Mouse (Mus musculus) frontal cortex, postnatal 25 days (tissue): Measurements from ENCODE around the gene Nae1.
"Not testable (repeated sequence)": the region's sequence is repeated elsewhere in the genome, so short reads cannot be mapped to it uniquely, and the experiment has no call there.

ENCODE experiments used
- DNase-seq, 2 experiments: peaks; one replicate each; pipeline ENCODE4 v3.0.0; 2022; ENCODE audit warnings: low spot score in 2 of 2

The Nae1 gene

GRCm38 (mm10) chr8:104533971-104534778 is at the start of gene Nae1, which contains the start of gene Car7:
Gene Nae1 (minus strand): TSS chr8:104534637.
Gene Car7 (plus strand): TSS chr8:104534689.
- peak; percentile 90 to 94 for DNase-seq

DNA sequence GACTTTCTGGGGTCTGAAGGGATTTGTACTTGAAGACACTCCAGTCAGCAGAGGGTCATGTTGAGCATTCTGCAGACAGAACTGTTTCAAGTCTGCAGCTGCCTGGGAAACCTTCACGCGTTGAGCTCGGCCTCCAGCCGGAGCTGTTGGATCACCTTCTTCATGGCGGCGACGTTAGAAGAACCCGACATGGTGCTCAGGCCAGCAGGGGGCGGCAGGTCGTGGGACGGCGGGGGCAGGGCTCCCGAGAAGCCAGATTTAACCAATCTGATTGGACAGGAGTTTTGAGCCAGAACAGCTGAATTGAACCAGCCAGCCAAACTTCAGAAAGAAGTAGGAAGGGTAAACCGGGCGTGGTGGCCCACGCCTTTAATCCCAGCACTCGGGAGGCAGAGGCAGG is 43.2 kb upstream of the Nae1 start:
- not testable (repeated sequence) for DNase-seq

DNA sequence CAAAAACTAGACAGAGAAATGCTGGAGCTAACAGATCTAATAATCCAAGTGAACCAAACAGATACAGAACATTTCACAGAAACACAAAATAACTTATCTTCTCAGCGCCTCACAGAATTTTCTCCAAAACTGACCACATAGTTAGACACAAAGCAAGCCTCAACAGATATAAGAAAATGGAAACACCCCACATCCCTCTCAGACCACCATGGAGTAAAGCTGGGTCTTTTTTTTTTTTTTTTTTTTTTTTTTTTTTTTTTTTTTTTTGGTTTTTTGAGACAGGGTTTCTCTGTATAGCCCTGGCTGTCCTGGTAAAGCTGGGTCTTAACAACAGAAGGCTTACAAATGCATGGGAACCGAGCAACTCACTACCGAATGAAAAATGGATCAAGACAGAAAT is 42.4 kb upstream of the Nae1 start:
- DNase-seq = no peak

- DNase-seq = peak; percentile 76 to 81
These were observed 36.3 kb upstream of the Nae1 start for GRCm38 (mm10) chr8:104570436-104571343.

- DNase-seq = no peak
These were observed 35.1 kb upstream of the Nae1 start for GRCm38 (mm10) chr8:104569559-104569958.

GRCm38 (mm10) chr8:104565457-104565798 is 31.0 kb upstream of the Nae1 start:
- no peak for DNase-seq

DNA sequence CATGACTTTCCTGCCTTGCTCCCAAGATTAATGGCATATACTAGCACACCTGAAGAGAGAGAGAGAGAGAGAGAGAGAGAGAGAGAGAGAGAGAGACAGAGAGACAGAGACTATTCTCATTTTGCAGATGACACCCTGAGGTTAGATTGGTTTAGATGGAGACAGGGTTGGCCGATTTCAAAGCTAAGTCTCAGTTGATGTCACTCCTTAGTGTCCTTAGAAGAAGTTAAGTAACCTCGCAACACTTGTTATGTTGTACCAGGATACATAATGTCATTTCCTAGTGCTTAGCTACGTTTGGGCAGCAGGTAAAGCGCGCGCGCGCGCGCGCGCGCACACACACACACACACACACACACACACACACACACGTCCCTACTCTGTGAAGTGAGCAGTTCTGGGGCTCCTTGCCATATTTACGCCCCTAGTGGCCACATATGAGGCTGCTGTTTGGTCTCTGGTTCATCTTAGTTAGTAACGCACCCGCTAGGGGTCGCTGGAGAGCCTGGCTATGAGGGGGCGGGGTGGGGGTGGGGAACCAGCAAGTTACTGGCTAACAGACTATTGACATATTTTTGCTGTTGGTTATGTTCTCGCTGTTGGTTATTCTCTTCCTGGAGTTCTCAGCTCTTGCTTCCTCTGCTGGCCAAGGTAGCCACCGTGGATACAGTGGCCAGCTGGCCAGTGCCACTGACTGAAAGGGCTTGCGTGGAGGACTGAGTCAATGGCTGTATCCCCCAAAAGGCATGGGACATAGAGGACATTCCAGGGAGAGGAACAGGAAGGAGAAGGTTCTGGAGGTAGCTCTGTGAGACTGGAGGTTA is 30.4 kb upstream of the Nae1 start:
- peak; percentile 55 to 73 for DNase-seq

DNA sequence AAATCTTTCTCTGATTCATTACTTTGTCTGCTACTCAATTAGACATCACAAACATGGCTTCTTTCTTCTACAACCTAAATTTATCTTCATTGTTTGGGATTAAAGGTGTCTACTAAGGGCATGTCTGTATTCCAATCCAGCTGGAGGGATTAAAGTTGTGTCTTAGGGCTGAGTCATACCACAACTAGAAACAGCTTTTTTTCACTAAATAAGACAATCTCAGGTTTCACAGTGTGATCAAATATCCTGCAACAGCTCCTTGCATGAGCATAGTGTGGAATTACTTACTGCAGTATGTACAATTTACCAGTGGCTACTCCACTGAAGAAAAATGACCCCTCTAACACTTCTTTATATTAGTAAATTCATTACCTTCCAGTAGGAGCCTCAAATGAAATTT is 26.3 kb upstream of the Nae1 start:
- DNase-seq = no peak

DNA sequence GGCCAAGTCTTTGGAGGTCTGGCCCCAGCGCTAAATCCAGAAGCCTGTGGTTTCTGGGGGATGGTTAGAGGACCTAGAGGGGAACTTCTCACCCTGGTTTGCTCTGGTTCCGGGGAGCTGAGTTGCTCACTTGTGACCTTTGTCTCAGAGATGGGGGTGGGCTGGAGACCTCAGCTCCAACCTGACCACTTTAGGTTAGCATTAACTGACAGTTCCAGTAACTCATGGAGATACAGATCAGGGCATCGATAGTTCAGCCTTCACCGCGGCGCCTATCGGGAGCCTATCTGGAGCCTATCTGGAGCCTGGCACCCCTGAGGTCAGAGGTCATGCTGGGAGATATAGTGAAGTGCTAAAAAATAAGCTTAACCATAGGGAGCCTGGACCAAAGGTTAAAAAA is 22.8 kb upstream of the Nae1 start:
- no peak for DNase-seq

DNA sequence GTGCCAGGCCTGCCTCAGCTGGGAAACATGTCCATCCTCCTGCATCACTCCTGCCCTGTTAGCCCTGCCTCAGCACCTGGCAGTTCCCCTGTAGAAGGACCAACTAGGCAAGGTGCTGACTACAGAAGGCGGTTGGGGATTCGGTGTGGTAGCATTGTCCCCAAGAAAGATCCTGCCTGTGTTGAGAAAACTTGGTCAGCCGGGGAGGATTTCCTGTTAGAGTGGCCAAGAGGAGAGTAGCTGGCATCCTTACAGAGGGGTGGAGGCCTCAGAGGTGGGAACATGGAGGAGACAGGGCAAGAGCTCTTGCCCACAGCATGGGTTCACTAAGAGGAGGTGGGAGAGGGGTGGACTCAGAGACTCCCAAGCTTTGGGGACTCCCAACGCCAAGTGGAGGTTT is 20.8 kb upstream of the Nae1 start:
- DNase-seq = no peak

GRCm38 (mm10) chr8:104543440-104544045 is 9.1 kb upstream of the Nae1 start:
- DNase-seq = no peak

GRCm38 (mm10) chr8:104542160-104542559 is 7.7 kb upstream of the Nae1 start:
- DNase-seq = peak; percentile 44 to 64

GRCm38 (mm10) chr8:104541515-104541880 is 7.1 kb upstream of the Nae1 start:
- no peak for DNase-seq

- no peak for DNase-seq
These were observed 6.5 kb upstream of the Nae1 start for GRCm38 (mm10) chr8:104540710-104541514.

DNA sequence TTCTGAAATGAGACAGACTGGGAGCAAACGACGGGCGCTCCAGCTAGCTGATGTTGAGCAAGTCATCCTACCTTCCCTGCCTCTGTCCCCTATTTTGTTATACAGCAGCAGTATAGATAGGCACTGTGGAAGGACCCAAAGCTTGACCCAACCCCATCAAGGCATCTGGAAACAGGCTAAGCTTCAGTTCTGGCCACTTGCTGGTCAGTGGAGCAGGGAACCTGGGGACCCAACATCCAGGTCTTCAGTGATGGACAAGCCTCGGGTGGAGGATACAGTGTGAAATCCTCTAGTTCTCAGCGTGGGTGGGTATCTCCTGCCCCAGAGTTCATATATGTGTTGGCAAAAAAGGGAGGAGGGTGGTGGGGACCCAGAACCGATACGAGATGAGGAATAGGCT is 5.8 kb upstream of the Nae1 start:
- no peak for DNase-seq

DNA sequence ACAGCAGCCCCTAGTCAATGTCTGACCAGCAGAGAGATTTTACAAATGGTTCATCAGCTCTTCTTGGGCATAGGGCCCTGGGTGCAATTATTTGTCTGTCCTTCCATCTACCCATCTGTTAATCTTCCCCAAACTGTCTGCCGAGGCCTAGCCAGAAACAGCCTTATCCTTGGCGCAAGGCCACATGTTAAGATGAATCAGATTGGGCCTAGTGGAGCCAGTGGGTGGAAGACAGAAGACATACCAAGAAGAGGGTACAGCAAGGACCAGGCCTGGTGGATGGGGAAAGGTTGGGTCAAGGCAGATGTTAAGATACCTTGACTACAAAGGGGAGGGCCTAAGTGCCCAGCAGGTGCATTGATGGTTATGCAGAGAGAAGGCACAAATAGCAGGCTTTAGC is 5.1 kb upstream of the Nae1 start:
- DNase-seq = no peak

DNA sequence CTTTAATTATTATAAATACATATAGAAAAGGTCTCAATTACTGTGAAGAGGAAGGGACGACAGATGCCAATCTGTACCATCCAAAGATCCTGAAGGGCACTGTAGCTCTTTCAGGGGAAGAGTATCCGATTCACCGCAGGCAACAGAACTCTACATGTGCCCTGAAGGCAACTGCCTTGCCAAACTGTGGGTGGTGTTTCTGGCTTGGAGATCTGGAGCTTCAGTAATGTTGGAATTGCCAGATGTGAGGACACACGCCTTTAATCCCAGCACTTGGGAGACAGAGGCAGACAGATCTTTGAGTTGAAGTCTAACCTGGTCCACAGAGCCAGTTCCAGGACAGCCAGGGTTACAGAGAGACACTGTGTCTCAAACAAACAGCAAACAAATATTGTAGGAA is 4.5 kb upstream of the Nae1 start:
- DNase-seq = no peak

GRCm38 (mm10) chr8:104536028-104536427 is 1.6 kb upstream of the Nae1 start:
- DNase-seq = no peak

- no peak for DNase-seq
These were observed 941 bp upstream of the Nae1 start for GRCm38 (mm10) chr8:104535378-104535777.

GRCm38 (mm10) chr8:104534779-104535141 is 323 bp upstream of the Nae1 start:
- DNase-seq = no peak

GRCm38 (mm10) chr8:104533551-104533950 is 886 bp downstream of the Nae1 start:
- no peak for DNase-seq
